Mouse (Mus musculus): ENCODE measurements around the gene Shisal2a.
"Not testable (repeated sequence)": the region's sequence is repeated elsewhere in the genome, so short reads cannot be mapped to it uniquely, and the experiment has no call there.

- not testable (repeated sequence) for TF ChIP-seq CTCF, EP300 (IDR thresholded peaks at IDR 0.05)
These were observed 29.6 kb downstream of the Shisal2a start for GRCm38 (mm10) chr4:108353591-108353990.

Measured in lung, postnatal 0 days (tissue).